In genomic region chr6:118757533-118758289, GRCm38 (mm10) we compare ENCODE assay signal across 15 mouse cellular contexts.
DNase-seq lines count a peak whose midpoint lies in the region; ATAC-seq lines count a peak whose summit lies in the region.
"Had no signal": no experiment of that assay in that cellular context is flagged by ENCODE, and none has a peak within 500 bp of the region (broad histone marks: within the 10 kb centered on the region; RNA-seq: fewer than 3 reads in every experiment).

No protein-coding gene starts in this region.

- no peak for ATAC-seq in heart, embryonic 13.5 days (ENCODE audit: extremely low read depth, insufficient number of reproducible peaks, low FRiP score, low TSS enrichment)
- peak; percentile 86 for ATAC-seq in liver, embryonic 13.5 days (ENCODE audit: low read depth)
- ATAC-seq: activated CD4-positive, CD25-positive, alpha-beta regulatory T cell, adult 4 months; intestine, postnatal 0 days had no signal

- no peak overlapping the region for H3K9ac ChIP-seq in heart, embryonic 13.5 days
- H3K9ac ChIP-seq in liver, embryonic 13.5 days = peak overlapping the region; percentile 69
- H3K9ac ChIP-seq: hindbrain, embryonic 12.5 days had no signal

- 55% methylated on average over 12 of the region's 12 CpGs for WGBS in heart, embryonic 13.5 days
- 23% methylated on average over 12 of the region's 12 CpGs for WGBS in liver, embryonic 13.5 days (ENCODE audit: insufficient replicate concordance)

- peaks cover 43% of the 10 kb centered on the region for H3K4me1 ChIP-seq in heart, embryonic 13.5 days
- peaks cover 70% of the 10 kb centered on the region for H3K4me1 ChIP-seq in liver, embryonic 13.5 days (replicated peaks)

- no peaks in the 10 kb centered on the region for H3K27me3 ChIP-seq in heart, embryonic 13.5 days (replicated peaks)
- H3K27me3 ChIP-seq in liver, embryonic 13.5 days = no peaks in the 10 kb centered on the region

- no peak for DNase-seq in heart, postnatal 25 days (ENCODE audit: low spot score)
- peak; percentile 19 for DNase-seq in 3T3-L1 (ENCODE audit: low read depth, low spot score)
- DNase-seq in c-Kit-negative CD71-positive TER-119-positive erythroid progenitor cells, embryonic 14.5 days (ENCODE audit: low read depth, low spot score) = peak; percentile 71
- peak; percentile 69 for DNase-seq in liver, embryonic 13.5 days
- no peak for DNase-seq in left cerebral cortex, postnatal 4 days
- DNase-seq in urinary bladder, adult 18-20 months (ENCODE audit: low spot score in 2 of 2) = no peak
- DNase-seq in B cell, adult 2 months = no peak
- DNase-seq: cerebellum, postnatal 25 days; kidney, postnatal 10 days; spleen, adult 18-20 months had no signal

- peak overlapping the region; percentile 51; the same call in 1 of the 2 replicates for H3K27ac ChIP-seq in heart, embryonic 13.5 days (replicated peaks)
- H3K27ac ChIP-seq in liver, embryonic 13.5 days = peak overlapping the region; percentile 97
- H3K27ac ChIP-seq: hindbrain, embryonic 12.5 days had no signal

- H3K4me2 ChIP-seq in heart, embryonic 13.5 days = no peak overlapping the region
- peak overlapping the region; percentile 67 for H3K4me2 ChIP-seq in liver, embryonic 13.5 days
- H3K4me2 ChIP-seq: hindbrain, embryonic 12.5 days; midbrain, embryonic 11.5 days had no signal

- peaks cover 29% of the 10 kb centered on the region for H3K36me3 ChIP-seq in heart, embryonic 13.5 days
- no peaks in the 10 kb centered on the region for H3K36me3 ChIP-seq in liver, embryonic 13.5 days
- H3K36me3 ChIP-seq: hindbrain, embryonic 12.5 days had no signal

- H3K9me3 ChIP-seq in heart, embryonic 13.5 days = no peaks in the 10 kb centered on the region
- H3K9me3 ChIP-seq in liver, embryonic 13.5 days (replicated peaks) = no peaks in the 10 kb centered on the region
- H3K9me3 ChIP-seq: hindbrain, embryonic 12.5 days had no signal

- no peak overlapping the region for H3K4me3 ChIP-seq in heart, embryonic 13.5 days
- H3K4me3 ChIP-seq in liver, embryonic 13.5 days (replicated peaks) = peak overlapping the region; percentile 39
- H3K4me3 ChIP-seq: hindbrain, embryonic 12.5 days had no signal

- intact Hi-C loops in heart, postnatal 25 days (cut with DNase I) = no loop called here
- intact Hi-C loops in left cerebral cortex, postnatal 4 days (cut with DNase I) = no loop called here

Comparison
In these comparisons a context has a peak if more than half of its experiments do, and no peak if none do; other contexts are left out.
1. DNase-seq: peak in 3T3-L1 (single experiment), c-Kit-negative CD71-positive TER-119-positive erythroid progenitor cells, embryonic 14.5 days (single experiment) and liver, embryonic 13.5 days (single experiment); none in heart, postnatal 25 days (single experiment), left cerebral cortex, postnatal 4 days (single experiment), urinary bladder, adult 18-20 months (0 of 2) and B cell, adult 2 months (0 of 2).